In the genomic region with DNA sequence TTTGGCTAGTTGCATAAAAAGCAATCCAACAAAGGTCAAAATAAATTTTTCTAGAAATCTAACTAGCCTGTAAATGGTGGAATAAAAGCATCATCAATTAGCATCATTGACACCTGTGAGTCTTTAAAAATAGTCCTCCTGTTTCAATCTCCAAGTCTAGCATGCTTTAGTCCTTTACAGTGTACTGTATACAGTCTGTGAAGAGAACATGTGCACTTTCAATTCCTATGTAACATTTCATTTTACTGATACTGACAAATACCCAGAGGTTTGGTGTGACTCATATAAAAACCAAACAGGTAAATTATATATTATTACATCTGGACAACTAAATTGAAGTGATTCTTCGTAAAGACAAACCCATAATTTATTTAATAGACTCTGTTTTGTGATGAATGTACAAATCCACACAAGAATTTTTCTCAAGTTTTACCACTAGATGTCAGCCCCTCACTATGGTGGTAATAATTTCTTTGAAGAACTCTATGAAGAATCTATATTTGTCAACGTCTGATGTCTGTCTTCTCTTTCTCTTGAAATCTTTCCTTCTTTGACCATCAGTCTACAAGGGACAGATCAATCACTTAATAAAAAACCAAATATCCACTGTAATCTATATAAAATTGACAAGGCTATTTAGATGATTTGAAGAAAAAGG, we compare ENCODE assay signal across 10 mouse cellular contexts. TPM values are rescaled to one million over a fixed set of nuclear protein-coding genes. Genes with fewer than 3 reads are reported as not detected.
DNase-seq lines count a peak whose midpoint lies in the region; ATAC-seq lines count a peak whose summit lies in the region.
"Had no signal": no experiment of that assay in that cellular context is flagged by ENCODE, and none has a peak within 500 bp of the region (broad histone marks: within the 10 kb centered on the region; RNA-seq: fewer than 3 reads in every experiment).

No protein-coding gene starts in this region.

- H3K4me3 ChIP-seq in heart, embryonic 12.5 days, result no peak overlapping the region
- H3K4me3 ChIP-seq in hindbrain, embryonic 16.5 days (ENCODE audit: low read length), result no peak overlapping the region
- H3K4me3 ChIP-seq: heart, embryonic 15.5 days; limb, embryonic 12.5 days had no signal

- DNase-seq in heart, adult 8-10 months (ENCODE audit: low spot score), result peak; percentile 32
- DNase-seq in thymus, postnatal 0 days (ENCODE audit: low spot score), result peak; percentile 22
- no peak for DNase-seq in thymus, postnatal 4 days
- DNase-seq in adrenal gland, adult 18-20 months (ENCODE audit: low spot score in 2 of 2), result no peak
- no peak for DNase-seq in left cerebral cortex, adult 9 months (ENCODE audit: low spot score in 2 of 2)
- no peak for DNase-seq in frontal cortex, postnatal 14 days (ENCODE audit: low spot score in 2 of 2)

- H3K9me3 ChIP-seq in heart, embryonic 12.5 days (replicated peaks), result no peaks in the 10 kb centered on the region
- no peaks in the 10 kb centered on the region for H3K9me3 ChIP-seq in hindbrain, embryonic 16.5 days (ENCODE audit: control insufficient read depth, low read length)
- H3K9me3 ChIP-seq: heart, embryonic 15.5 days; limb, embryonic 12.5 days had no signal

- no peaks in the 10 kb centered on the region for H3K4me1 ChIP-seq in heart, embryonic 12.5 days (replicated peaks)
- no peaks in the 10 kb centered on the region for H3K4me1 ChIP-seq in hindbrain, embryonic 16.5 days (ENCODE audit: control insufficient read depth, insufficient read depth, low read depth, low read length)
- H3K4me1 ChIP-seq: heart, embryonic 15.5 days; limb, embryonic 12.5 days had no signal

- H3K27ac ChIP-seq in heart, embryonic 12.5 days (ENCODE audit: poor library complexity, severe bottlenecking), result no peak overlapping the region
- H3K27ac ChIP-seq in hindbrain, embryonic 16.5 days (ENCODE audit: low read depth, low read length), result no peak overlapping the region
- H3K27ac ChIP-seq: heart, embryonic 15.5 days; limb, embryonic 12.5 days had no signal

- no peak for ATAC-seq in heart, embryonic 12.5 days (ENCODE audit: insufficient number of reproducible peaks, low FRiP score)
- peak; percentile 65; the same call in 1 of the 2 replicates for ATAC-seq in hindbrain, embryonic 16.5 days

- H3K27me3 ChIP-seq in heart, embryonic 12.5 days (replicated peaks), result no peaks in the 10 kb centered on the region
- H3K27me3 ChIP-seq in hindbrain, embryonic 16.5 days (replicated peaks; ENCODE audit: control insufficient read depth, insufficient read depth, low read length), result no peaks in the 10 kb centered on the region
- H3K27me3 ChIP-seq: heart, embryonic 15.5 days; limb, embryonic 12.5 days had no signal

- no peaks in the 10 kb centered on the region for H3K36me3 ChIP-seq in heart, embryonic 12.5 days
- H3K36me3 ChIP-seq in hindbrain, embryonic 16.5 days (ENCODE audit: control insufficient read depth, insufficient read depth, low read length), result no peaks in the 10 kb centered on the region
- H3K36me3 ChIP-seq: heart, embryonic 15.5 days; limb, embryonic 12.5 days had no signal

- no peak overlapping the region for H3K4me2 ChIP-seq in heart, embryonic 12.5 days
- H3K4me2 ChIP-seq in hindbrain, embryonic 16.5 days (ENCODE audit: low read length), result no peak overlapping the region
- H3K4me2 ChIP-seq: heart, embryonic 15.5 days; limb, embryonic 12.5 days had no signal

- WGBS in heart, embryonic 12.5 days, result 45% methylated on average over 2 of the region's 2 CpGs
- 34% methylated on average over 2 of the region's 2 CpGs for WGBS in hindbrain, embryonic 16.5 days

- no peak overlapping the region for H3K9ac ChIP-seq in heart, embryonic 12.5 days
- H3K9ac ChIP-seq in hindbrain, embryonic 16.5 days (ENCODE audit: low read depth, low read length), result no peak overlapping the region
- H3K9ac ChIP-seq: heart, embryonic 15.5 days; limb, embryonic 12.5 days had no signal

RNA-seq across cellular contexts. Expression of gene Ppip5k2, which starts 39.2 kb away (rescaled TPM):
- 10 to 100 TPM; 61.7 to 95.3 (median 79.2) TPM for total RNA-seq in heart, adult 8-10 months (2022)
- 50.8 and 50.9 TPM in 2 replicates for polyA plus RNA-seq in heart, embryonic 12.5 days (2016; fragmentation: Nextera tagmentation; extraction: Ambion mirVana)
- polyA plus RNA-seq in thymus, postnatal 0 days (2015; fragmentation: Nextera tagmentation; extraction: Ambion mirVana), result 17.3 and 17.9 TPM in 2 replicates
- 45.5 and 50.6 TPM in 2 replicates for polyA plus RNA-seq in hindbrain, embryonic 16.5 days (2015; fragmentation: Nextera tagmentation; extraction: Ambion mirVana)
- 1 to 10 TPM; 7.9 to 10.0 TPM for total RNA-seq in adrenal gland, adult 18-20 months (2021)

RNA-seq across cellular contexts. Expression of gene Gin1, which starts 39.4 kb away (rescaled TPM):
- 1 to 10 TPM; 6.7 to 10.0 (median 7.6) TPM for total RNA-seq in heart, adult 8-10 months (2022)
- 17.1 and 17.8 TPM in 2 replicates for polyA plus RNA-seq in heart, embryonic 12.5 days (2016; fragmentation: Nextera tagmentation; extraction: Ambion mirVana)
- polyA plus RNA-seq in thymus, postnatal 0 days (2015; fragmentation: Nextera tagmentation; extraction: Ambion mirVana), result 23.8 and 29.8 TPM in 2 replicates
- polyA plus RNA-seq in hindbrain, embryonic 16.5 days (2015; fragmentation: Nextera tagmentation; extraction: Ambion mirVana), result 14.0 TPM in 2 replicates
- total RNA-seq in adrenal gland, adult 18-20 months (2021), result 10 to 100 TPM in 1 of 2 experiments, 1 to 10 TPM in 1; 7.1 to 11.2 TPM

Comparison
In these comparisons a context has a peak if more than half of its experiments do, and no peak if none do; other contexts are left out.
1. DNase-seq: peak in heart, adult 8-10 months (single experiment) and thymus, postnatal 0 days (single experiment); none in thymus, postnatal 4 days (single experiment), adrenal gland, adult 18-20 months (0 of 2), left cerebral cortex, adult 9 months (0 of 2) and frontal cortex, postnatal 14 days (0 of 2).